Mouse (Mus musculus): ENCODE data around the gene Gm10272.
"Not testable (repeated sequence)": the region's sequence is repeated elsewhere in the genome, so short reads cannot be mapped to it uniquely, and the experiment has no call there.

Gene Gm10272

DNA sequence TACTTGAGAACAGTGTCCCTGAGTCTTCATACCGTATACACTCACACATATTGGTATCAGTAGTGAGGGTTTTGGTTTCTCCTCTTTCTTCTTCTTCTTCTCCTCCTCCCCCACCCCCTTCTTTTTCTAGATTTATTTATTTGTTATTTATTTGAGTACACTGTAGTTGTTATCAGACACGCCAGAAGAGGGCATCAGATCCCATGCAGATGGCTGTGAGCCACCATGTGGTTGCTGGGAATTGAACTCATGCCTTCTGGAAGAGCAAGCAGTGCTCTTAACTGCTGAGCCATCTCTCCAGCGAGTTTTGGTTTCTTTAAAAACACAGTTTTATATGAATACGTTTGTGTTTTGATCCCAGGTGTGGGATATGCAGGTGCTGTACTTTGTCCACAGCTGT is 21.9 kb downstream of the Gm10272 start:
- no peak for DNase-seq (ENCODE audit: low spot score)

- DNase-seq (ENCODE audit: low spot score): no peak
These were observed 22.8 kb downstream of the Gm10272 start for GRCm38 (mm10) chr10:77729241-77729640.

- DNase-seq (ENCODE audit: low spot score): no peak
These were observed 29.5 kb downstream of the Gm10272 start for GRCm38 (mm10) chr10:77735928-77736327.

GRCm38 (mm10) chr10:77738929-77739328 is 32.5 kb downstream of the Gm10272 start:
- no peak for DNase-seq (ENCODE audit: low spot score)

DNA sequence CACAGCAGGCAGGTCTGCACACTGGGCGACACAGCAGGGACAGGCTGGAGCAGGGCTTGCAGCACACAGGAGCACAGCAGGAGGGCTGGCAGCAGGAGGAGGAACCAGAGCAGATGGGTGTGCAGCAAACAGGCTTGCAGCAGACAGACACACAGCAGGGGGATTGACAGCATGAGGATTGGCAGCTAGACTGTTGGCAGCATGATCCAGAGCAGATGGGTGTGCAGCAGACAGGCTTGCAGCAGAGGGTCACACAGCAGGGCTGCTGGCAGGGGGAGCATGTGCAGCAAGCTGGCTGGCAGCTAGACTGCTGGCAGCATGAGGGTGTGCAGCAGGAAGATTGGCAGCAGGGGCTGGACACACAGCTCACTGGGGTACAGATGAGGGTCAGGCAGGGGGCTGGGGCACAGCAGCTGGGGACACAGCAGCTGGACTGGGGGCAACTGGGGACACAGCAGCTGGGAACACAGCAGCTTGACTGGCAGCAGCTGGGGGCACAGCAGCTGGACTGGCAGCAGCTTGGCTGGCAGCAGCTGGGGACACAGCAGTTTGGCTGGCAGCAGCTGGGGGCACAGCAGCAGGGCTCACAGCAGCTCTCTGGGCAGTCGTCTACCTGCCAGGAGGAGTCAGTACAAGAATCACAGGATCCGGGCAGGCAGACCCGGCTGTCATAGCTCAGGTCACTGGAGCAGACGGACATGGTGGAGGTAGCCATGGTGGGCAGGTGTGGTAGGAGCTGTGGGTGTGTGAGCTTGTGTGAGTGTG is 35.7 kb downstream of the Gm10272 start, which contains the start of gene Gm18596:
Gm18596 (minus strand) TSS at position 715 of the 765 bp plus-strand sequence.
- not testable (repeated sequence) for DNase-seq (ENCODE audit: low spot score)

GRCm38 (mm10) chr10:77750686-77751085 is 44.3 kb downstream of the Gm10272 start:
- DNase-seq (ENCODE audit: low spot score): not testable (repeated sequence)

GRCm38 (mm10) chr10:77751254-77751653 is 44.8 kb downstream of the Gm10272 start, which contains the start of gene Gm9736:
Gene Gm9736 (minus strand): TSS chr10:77751354.
- not testable (repeated sequence) for DNase-seq (ENCODE audit: low spot score)

- not testable (repeated sequence) for DNase-seq (ENCODE audit: low spot score)
These were observed 45.9 kb downstream of the Gm10272 start for GRCm38 (mm10) chr10:77752312-77752711.

DNA sequence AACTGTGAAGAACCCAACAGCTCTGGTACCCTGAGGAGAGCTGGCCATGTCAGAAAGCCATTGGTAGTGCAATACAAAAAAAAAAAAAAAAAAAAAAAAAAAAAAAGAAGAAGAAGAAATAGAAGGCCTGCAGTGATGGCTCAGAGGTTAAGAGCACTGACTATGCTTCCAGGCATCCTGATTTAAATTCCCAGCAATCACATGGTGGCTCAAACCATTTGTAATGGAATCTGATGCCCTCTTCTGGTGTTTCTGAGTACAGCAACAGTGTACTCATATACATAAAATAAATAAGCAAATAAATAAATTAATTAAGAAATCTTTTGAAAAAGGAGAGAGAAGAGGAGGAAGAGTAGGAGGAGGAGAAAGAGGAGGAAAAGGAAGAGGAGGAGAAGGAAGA is 47.0 kb downstream of the Gm10272 start:
- no peak for DNase-seq (ENCODE audit: low spot score)
